Mouse (Mus musculus) CH12.LX (cell line): ENCODE measurements around the gene Tubgcp4.

Experiments used
- CHD1 ChIP-seq: IDR thresholded peaks from 2 replicates; pipeline ENCODE4 v1.6.1; 2012; ENCODE audit warnings: low read depth, low read length, improper control_type of control experiment, inconsistent platforms
- CTCF ChIP-seq, 2 experiments: IDR thresholded peaks in 1 of 2; conservative IDR thresholded peaks in 1 of 2; 2 replicates each; pipeline ENCODE4 v1.5.1; 2011 to 2012; ENCODE audit warnings: low read depth in 2 of 2, low read length in 2 of 2, improper control_type of control experiment in 1 of 2, inconsistent platforms in 1 of 2, mild to moderate bottlenecking in 1 of 2, moderate library complexity in 1 of 2
- MAFK ChIP-seq: IDR thresholded peaks from 2 replicates; pipeline ENCODE4 v1.6.1; 2011; ENCODE audit warnings: low read length, improper control_type of control experiment; ENCODE audit not compliant: insufficient replicate concordance
- MAZ ChIP-seq: IDR thresholded peaks from 2 replicates; pipeline ENCODE4 v1.6.1; 2012; ENCODE audit warnings: low read depth, mild to moderate bottlenecking, inconsistent platforms, low read length, improper control_type of control experiment, moderate library complexity
- MEF2A ChIP-seq: IDR thresholded peaks from 2 replicates; pipeline ENCODE4 v1.6.1; 2014; ENCODE audit warnings: low read depth, mild to moderate bottlenecking, inconsistent platforms, low read length, improper control_type of control experiment, borderline replicate concordance
- NRF1 ChIP-seq: IDR thresholded peaks from 2 replicates; pipeline ENCODE4 v1.6.1; 2014; ENCODE audit warnings: low read depth, mild to moderate bottlenecking, inconsistent platforms, low read length, improper control_type of control experiment, moderate library complexity
- POLR2A ChIP-seq: IDR thresholded peaks from 2 replicates; pipeline ENCODE4 v1.6.1; 2011; ENCODE audit warnings: low read depth, mild to moderate bottlenecking, improper control_type of control experiment, low read length
- POLR2AphosphoS2 ChIP-seq: IDR thresholded peaks from 2 replicates; pipeline ENCODE4 v1.6.1; 2011; ENCODE audit warnings: low read depth, low read length, improper control_type of control experiment
- RCOR1 ChIP-seq: conservative IDR thresholded peaks from 2 replicates; pipeline ENCODE4 v1.6.1; 2012; ENCODE audit warnings: low read depth, mild to moderate bottlenecking, inconsistent platforms, low read length, improper control_type of control experiment
- USF1 ChIP-seq: IDR thresholded peaks from 2 replicates; pipeline ENCODE4 v1.6.1; 2014; ENCODE audit warnings: low read depth, mild to moderate bottlenecking, inconsistent platforms, low read length, improper control_type of control experiment
- USF2 ChIP-seq: conservative IDR thresholded peaks from 2 replicates; pipeline ENCODE4 v1.6.1; 2011; ENCODE audit warnings: low read depth, low read length, improper control_type of control experiment

DNA sequence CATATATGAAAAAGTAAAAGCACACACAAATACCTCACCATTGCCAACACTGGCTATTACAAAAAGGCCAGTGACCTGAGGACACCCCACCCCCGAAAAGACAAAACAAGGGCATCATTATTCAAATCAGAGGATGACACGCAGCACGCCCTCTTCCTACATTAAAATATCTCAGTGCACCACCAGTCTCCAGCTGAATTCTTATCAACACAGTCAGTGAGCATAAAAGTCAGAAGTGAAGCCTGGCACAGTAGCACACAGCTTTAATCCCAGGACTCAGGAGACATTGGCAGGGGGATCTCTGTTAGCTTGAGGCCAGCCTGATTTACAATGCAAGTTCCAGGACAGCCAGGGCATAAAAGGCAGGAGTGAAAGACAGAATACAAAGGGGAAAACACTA, 36.1 kb downstream of the Tubgcp4 start:
- TF ChIP-seq CTCF (conservative IDR thresholded peaks at IDR 0.05 in 1 of 2, IDR thresholded peaks at IDR 0.05 in 1 of 2; ENCODE audit: low read depth in 2 of 2, low read length in 2 of 2) (no peak), USF1 (no peak), NRF1 (no peak), RCOR1 (no peak), MAFK (no peak), POLR2A (no peak), CHD1 (no peak), MAZ (no peak), MEF2A (no peak), POLR2AphosphoS2 (no peak), USF2 (no peak)
